Mouse (Mus musculus) cerebellum, adult 9-11 months (tissue): ENCODE results near the gene Nr3c2.

ENCODE experiments used
- DNase-seq: peaks from one replicate; pipeline ENCODE4 v3.0.0; 2022

The Nr3c2 gene

DNA sequence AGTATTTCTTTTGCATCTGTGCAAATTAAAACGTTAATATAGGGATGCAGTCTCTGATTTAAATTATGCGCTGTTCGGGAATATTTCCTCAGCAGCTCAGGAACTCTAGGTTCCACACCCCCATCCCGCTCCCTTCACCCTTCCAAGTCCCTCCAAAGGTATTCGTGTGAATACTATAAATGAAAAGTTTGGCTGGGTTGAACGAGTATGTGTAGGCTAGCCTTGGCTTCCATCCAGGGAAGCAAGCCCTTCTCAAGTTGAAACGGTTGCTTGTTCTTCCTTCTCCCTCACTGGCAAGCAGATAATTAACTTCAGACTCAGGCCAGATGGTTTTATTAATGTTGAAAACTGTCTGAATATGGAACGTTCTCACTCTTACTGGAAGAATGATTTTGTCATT is 186.8 kb downstream of the Nr3c2 start:
- no peak for DNase-seq

DNA sequence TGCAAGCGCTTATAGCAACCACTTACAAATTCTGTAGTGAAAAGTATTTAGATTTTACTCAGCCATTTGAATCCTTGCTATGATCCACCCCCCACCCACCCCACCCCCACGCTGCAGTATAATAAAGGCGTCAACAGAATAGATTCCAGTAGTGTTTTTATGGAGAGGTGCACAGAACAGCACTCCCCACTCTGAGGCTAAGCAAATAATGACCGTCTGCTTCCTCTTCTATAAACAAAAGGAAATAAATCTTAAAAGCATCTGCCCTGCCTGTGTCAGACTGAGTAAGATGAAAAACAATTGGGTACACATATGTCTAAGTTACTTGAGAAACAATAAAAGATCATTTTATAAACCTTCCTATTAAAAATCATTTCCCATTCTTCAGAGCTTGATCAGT is 197.5 kb downstream of the Nr3c2 start:
- DNase-seq = no peak

- no peak for DNase-seq
Observed at GRCm38 (mm10) chr8:77098101-77098500, 198.9 kb downstream of the Nr3c2 start.

GRCm38 (mm10) chr8:77100370-77100769 is 201.1 kb downstream of the Nr3c2 start:
- no peak for DNase-seq

DNA sequence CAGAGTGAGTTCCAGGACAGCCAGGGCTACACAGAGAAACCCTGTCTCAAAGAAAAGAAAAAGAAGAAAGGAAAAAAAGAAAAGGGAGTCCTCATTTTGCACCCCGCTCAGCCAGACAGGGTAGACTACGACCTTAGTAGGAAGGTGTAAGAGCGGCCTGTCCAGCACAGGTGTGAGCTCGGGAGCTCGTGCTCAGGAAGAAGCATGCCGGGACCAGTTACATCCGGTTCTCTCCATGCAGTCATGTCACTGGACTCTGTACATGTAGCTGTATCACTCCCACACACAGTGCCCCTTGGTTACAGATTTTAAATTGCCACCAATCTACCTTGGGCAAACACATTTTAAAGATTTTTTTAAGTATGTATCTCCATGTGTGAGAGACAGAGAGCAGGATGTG is 203.6 kb downstream of the Nr3c2 start:
- no peak for DNase-seq

- DNase-seq = no peak
Observed at GRCm38 (mm10) chr8:77112719-77113118, 213.5 kb downstream of the Nr3c2 start.

- DNase-seq = no peak
Observed at GRCm38 (mm10) chr8:77114769-77115168, 215.5 kb downstream of the Nr3c2 start.

GRCm38 (mm10) chr8:77116419-77117079 is 217.3 kb downstream of the Nr3c2 start:
- DNase-seq = no peak

DNA sequence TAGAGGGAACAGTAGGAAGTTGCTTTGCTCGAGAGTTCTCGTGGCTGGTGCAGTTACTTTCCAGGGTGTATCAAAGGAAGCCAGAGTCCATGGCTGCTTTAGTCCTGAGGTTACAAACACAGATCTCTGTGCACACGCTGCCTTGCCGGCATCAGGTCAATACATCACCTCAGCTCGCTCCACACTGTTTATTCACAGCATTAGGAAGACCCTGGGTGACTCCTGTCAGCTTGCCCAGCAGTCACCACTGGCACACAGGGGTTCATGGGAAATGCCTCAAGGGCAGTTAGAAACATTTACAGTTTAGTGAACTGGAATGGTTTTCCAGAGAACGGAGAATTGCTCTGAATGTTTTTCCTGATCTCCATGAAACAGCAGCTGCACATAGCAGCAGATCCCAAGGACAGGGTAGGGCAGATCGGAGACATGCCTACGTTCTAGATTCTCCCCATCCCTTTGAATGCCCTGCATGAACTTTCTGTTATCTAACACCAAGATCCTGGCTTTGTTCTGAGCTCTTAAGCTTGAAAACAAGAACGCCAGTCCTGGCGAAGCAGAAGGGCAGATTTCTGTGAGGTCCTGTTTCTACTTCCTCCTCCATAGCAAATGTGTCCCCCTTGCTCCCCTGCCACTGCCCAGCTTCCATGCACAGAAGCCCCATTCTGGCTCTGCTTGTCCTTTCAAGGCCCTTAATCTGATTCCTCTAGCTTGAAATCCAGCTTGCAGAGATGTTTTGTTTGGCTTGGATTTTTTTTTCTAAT is 221.7 kb downstream of the Nr3c2 start:
- DNase-seq = no peak

DNA sequence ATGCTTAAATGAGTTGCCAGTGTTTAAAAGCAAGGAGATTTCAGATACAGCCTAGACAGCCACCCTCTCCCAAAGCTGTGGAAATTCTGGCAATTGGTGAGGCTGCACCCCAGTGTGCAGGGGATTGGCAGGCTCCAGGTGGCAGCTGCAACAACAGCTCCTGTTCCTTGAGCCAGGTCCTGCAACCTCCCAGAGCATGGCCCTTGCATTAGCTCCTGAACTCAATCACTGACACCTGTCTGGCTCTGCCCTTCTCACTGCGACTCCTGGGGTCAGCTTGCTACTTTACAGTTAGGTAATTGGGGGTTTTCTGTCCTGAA is 222.3 kb downstream of the Nr3c2 start:
- peak; percentile 56 for DNase-seq

DNA sequence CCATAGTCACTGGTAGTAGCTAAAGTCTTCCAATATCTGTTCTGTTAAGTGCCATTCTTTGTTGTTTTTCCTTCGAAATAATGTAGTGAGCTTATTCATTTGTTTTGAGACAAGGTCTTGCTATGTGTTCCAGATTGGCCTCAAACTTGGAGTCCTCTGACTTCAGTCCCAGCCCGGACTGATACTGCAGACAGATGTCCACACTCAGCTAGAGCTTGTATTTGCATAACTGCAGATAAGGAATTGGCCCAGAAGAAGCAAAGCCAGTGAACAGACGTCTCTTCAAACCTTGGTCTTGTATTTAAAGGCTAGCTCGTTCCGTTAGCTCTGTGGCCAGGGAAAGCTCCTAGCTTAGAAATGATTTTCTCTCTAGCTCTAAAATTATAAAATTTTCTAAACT is 223.1 kb downstream of the Nr3c2 start:
- no peak for DNase-seq

DNA sequence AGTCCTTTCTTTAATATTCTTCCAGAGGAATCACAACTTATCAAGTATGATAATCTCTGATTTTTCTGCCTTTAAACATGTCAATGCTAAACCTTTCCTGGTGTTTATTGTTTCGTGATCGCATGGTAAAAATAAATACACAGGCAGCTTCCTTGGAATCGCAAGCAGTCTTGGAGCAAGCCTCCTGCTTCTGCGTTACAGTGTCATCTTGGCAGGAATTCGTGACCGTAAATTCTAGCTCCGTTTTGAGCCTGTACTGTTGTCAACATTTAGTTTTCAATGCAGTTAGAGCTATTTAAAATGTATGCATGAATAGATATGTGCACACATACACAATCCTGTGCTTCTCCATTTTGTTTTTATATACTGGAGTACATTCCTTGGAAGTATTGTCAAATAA is 226.5 kb downstream of the Nr3c2 start:
- DNase-seq = no peak

- DNase-seq = no peak
Observed at GRCm38 (mm10) chr8:77128006-77128405, 228.8 kb downstream of the Nr3c2 start.

DNA sequence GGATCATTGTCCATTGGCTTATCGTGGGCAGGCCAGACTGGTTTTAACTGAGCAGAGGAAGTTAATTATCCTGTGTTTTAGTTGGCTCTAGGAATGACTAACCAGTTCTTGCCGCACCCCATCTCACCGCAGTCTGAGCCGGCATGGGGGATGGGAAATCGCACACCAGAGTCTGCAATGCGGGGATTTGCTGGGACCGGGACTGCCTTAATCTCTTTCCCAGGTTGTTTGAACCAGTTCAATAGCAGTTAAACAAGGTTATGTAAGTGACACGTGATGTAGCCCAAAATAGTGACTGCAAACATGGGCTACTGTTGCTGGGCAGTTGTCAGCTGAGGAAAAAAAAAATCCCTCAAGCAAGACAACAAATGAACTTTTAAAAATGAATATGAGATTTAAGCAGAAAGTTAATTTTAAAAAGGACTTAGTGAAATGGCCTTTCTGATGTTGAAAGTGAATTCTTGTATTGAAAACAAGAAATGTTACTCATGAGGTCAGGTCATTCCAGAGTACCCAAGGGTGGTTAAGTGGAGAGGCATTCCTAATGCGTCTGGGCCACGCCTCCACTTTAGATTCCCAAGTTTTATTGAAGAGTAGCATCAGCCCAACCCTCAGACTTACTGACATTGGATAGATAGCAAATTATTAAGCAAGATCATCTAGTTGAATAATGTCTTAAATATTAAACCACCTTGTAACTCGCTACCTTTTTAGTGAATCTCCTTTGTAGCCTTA is 233.8 kb downstream of the Nr3c2 start:
- peak; percentile 34 for DNase-seq

DNA sequence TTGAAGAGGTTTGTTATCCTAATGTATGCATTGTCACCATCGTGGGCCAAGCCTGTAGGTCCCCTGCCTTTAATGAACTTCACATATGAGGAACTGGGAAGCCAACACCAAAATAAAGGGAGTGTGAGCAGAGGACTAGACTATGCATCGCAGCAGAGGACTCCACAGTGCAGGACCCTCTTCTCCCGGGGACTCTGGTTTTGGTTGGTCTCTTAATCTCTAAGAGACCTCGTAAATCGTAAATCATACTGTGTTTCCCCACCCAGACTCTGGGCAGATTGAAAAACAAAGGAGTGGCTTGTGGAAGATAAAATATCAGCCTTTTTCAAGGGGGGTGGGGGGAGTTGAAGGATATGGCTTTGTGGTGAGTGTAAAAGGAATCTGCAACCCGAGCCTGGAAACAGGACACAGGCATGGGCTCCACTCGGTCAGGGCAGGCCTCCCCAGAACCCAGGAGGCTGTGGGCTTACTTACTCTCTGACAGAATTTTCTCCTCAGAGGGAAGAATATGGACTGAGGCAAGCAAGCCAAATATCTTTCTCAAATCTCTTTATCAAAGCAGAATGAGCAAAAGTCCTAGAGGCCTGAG is 234.6 kb downstream of the Nr3c2 start:
- DNase-seq = no peak

GRCm38 (mm10) chr8:77145285-77145684 is 246.0 kb downstream of the Nr3c2 start:
- no peak for DNase-seq

- no peak for DNase-seq
Observed at GRCm38 (mm10) chr8:77154496-77154895, 255.3 kb downstream of the Nr3c2 start.

DNA sequence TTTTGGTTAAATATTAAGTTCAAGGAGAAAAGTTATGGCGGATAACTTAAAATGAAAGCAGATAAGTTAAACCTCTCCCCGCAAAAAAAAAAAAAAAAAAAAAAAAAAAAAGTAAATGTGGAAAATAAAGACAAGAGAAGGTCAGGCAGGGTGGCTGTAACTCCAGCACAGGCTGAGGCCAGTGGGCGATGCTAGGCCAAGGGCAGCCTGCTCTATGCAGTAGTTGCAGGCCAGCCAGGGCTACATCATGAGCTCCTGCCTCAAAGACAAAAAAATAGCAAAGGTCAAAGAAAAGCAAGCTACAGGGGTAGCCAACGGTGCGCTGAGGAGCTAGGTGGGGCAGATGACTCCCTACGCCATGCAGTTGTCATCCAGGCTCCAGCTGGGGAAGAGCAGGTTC is 270.1 kb downstream of the Nr3c2 start:
- no peak for DNase-seq

DNA sequence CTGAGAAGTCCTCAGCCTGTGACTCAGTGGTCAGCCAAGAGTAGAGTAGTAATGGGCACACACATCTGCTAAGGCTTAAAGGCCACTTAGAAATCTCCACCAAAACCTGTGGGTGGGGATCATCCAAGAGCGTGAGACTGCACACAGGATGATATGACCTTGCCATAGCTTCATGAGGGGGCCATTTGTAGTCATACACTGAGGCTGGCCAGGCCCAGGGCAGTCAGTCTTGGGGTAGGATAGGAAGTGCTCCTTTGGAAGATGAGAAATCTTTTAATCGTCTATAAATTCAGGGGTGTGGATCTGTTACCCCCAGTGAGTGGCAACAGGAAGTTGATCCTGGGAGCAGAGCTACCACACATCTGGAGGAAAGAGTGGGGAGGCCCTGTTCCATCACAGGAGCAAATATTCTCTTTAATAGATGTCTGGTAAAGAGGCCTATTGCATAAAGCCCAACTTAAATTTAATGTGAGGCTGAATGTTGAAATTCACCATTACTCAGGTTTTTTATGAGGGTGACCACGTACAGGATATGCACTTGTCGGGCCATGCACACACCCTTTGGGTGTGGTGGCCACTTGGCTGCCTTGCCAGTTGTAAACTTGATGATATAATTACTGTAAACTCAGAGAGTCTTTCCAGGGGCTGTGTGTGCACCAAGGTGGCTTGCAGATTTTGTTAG is 270.7 kb downstream of the Nr3c2 start:
- DNase-seq = no peak

DNA sequence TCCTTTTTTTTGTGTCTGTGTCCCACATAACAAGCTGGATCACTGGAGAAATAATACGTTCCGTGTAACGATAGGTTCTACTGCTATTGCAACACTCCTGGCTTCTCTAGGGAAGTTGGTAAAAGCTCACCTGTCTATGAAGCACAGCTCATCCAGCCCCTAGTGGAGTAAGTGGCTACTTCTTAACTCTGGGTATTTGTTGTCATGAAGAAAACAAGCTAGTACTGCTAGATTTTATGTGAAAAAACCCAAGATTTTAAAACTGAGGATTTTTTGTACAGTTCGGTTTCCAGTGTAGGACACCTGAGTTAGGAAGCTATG is 271.2 kb downstream of the Nr3c2 start:
- no peak for DNase-seq

GRCm38 (mm10) chr8:77173075-77173657 is 273.9 kb downstream of the Nr3c2 start:
- DNase-seq = no peak

- DNase-seq = no peak
Observed at GRCm38 (mm10) chr8:77173736-77174135, 274.5 kb downstream of the Nr3c2 start.

- DNase-seq = no peak
Observed at GRCm38 (mm10) chr8:77175471-77175870, 276.2 kb downstream of the Nr3c2 start.
